Mouse (Mus musculus): ENCODE results near the gene Myo1b. TPM values are rescaled to one million over a fixed set of nuclear protein-coding genes. Genes with fewer than 3 reads are reported as not detected.
"Not testable (repeated sequence)": the region's sequence is repeated elsewhere in the genome, so short reads cannot be mapped to it uniquely, and the experiment has no call there.

The Myo1b gene
- total and polyA plus RNA-seq, 2 experiments, result 35.1 to 176 TPM

DNA sequence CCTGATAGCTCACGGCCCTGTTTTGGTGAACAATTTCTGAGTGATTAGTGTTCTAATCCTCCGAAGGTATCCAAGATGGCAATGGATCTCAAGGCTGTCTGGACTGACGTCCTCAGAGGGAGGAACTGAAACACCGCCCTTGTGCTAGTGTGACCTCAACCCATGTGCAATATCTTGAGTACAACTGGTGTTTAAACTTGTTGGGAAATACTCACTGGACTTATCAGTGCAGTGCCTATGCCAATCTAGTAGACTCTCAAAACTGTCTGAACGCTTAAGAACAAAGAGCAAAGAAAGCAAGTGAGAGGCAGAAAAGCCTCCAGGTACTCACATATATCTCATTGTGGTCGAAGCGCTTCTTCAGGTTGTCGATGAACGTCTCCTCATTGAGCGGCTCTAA is 33.1 kb downstream of the Myo1b start:
- peak; percentile 96 for DNase-seq (ENCODE audit: extremely low read depth, low read depth, low spot score)
- Histone ChIP-seq H3K4me1 (ENCODE audit: control insufficient read depth, insufficient read depth, low read length) (peaks cover 53% of the 10 kb centered on the region), H3K36me3 (ENCODE audit: control insufficient read depth, insufficient read depth, low read length) (no peaks in the 10 kb centered on the region; the same call in 1 of the 2 replicates), H3K4me3 (ENCODE audit: insufficient read depth, low read depth, low read length) (peak overlapping the region; percentile 14; the same call in 1 of the 2 replicates), H3K27ac (replicated peaks; ENCODE audit: insufficient read depth, low read depth, low read length) (peak overlapping the region; percentile 98), H3K9ac (ENCODE audit: low read depth, low read length) (peak overlapping the region; percentile 36; the same call in 1 of the 2 replicates), H3K27me3 (ENCODE audit: control insufficient read depth, insufficient read depth, low read length) (no peaks in the 10 kb centered on the region), H3K79me2 (ENCODE audit: control insufficient read depth, insufficient read depth, low read length) (peaks cover 42% of the 10 kb centered on the region)
- TF ChIP-seq POLR2A (IDR thresholded peaks at IDR 0.05; ENCODE audit: extremely low read depth, insufficient read depth, low read length) (no peak), CTCF (IDR thresholded peaks at IDR 0.05; ENCODE audit: low read depth, low read length) (no peak)
- WGBS, result 57% methylated on average over 10 of the region's 10 CpGs

GRCm38 (mm10) chr1:51879927-51880814 is 35.7 kb downstream of the Myo1b start:
- Histone ChIP-seq H3K27me3 (ENCODE audit: control insufficient read depth, insufficient read depth, low read length) (no peaks in the 10 kb centered on the region), H3K36me3 (ENCODE audit: control insufficient read depth, insufficient read depth, low read length) (peaks cover 4% of the 10 kb centered on the region; the same call in 1 of the 2 replicates), H3K27ac (replicated peaks; ENCODE audit: insufficient read depth, low read depth, low read length) (peak overlapping the region; percentile 42), H3K79me2 (ENCODE audit: control insufficient read depth, insufficient read depth, low read length) (peaks cover 43% of the 10 kb centered on the region), H3K4me3 (ENCODE audit: insufficient read depth, low read depth, low read length) (no peak overlapping the region), H3K4me1 (ENCODE audit: control insufficient read depth, insufficient read depth, low read length) (peaks cover 52% of the 10 kb centered on the region), H3K9ac (ENCODE audit: low read depth, low read length) (peak overlapping the region; percentile 8; the same call in 1 of the 2 replicates)
- no peak for TF ChIP-seq POLR2A (IDR thresholded peaks at IDR 0.05; ENCODE audit: extremely low read depth, insufficient read depth, low read length)
- TF ChIP-seq CTCF (IDR thresholded peaks at IDR 0.05; ENCODE audit: low read depth, low read length), result no peak
- peak; percentile 56 for DNase-seq (ENCODE audit: extremely low read depth, low read depth, low spot score)
- WGBS, result 43% methylated on average over 12 of the region's 12 CpGs

DNA sequence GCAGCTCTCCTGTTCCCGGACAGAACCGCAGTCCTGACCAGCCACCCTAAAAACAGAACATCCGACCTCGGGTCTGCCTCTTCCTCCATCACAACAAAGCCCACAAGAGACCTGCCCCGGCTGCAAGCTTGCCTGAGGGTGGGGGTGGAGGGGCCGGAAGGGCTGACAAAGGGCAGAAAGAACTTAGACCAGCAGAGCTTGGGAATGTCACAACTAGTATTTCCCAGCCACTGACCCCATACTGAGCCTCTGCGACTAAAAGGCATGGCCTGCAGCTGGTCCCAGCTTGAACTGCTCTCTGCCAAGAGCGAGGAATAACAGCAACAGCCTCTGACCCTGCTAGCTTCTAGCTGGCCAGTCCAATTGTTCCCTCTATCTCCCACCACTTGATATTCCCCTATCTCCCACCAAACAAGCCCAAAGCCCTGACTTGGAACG is 36.5 kb downstream of the Myo1b start:
- Histone ChIP-seq H3K4me1 (ENCODE audit: control insufficient read depth, insufficient read depth, low read length) (peaks cover 49% of the 10 kb centered on the region), H3K79me2 (ENCODE audit: control insufficient read depth, insufficient read depth, low read length) (peaks cover 41% of the 10 kb centered on the region), H3K36me3 (ENCODE audit: control insufficient read depth, insufficient read depth, low read length) (peaks cover 4% of the 10 kb centered on the region; the same call in 1 of the 2 replicates), H3K4me3 (ENCODE audit: insufficient read depth, low read depth, low read length) (no peak overlapping the region), H3K27ac (replicated peaks; ENCODE audit: insufficient read depth, low read depth, low read length) (peak overlapping the region; percentile 42), H3K27me3 (ENCODE audit: control insufficient read depth, insufficient read depth, low read length) (no peaks in the 10 kb centered on the region), H3K9ac (ENCODE audit: low read depth, low read length) (no peak overlapping the region)
- peak; percentile 60 for DNase-seq (ENCODE audit: extremely low read depth, low read depth, low spot score)
- 35% methylated on average over 9 of the region's 9 CpGs for WGBS
- TF ChIP-seq POLR2A (IDR thresholded peaks at IDR 0.05; ENCODE audit: extremely low read depth, insufficient read depth, low read length) (no peak), CTCF (IDR thresholded peaks at IDR 0.05; ENCODE audit: low read depth, low read length) (no peak)

DNA sequence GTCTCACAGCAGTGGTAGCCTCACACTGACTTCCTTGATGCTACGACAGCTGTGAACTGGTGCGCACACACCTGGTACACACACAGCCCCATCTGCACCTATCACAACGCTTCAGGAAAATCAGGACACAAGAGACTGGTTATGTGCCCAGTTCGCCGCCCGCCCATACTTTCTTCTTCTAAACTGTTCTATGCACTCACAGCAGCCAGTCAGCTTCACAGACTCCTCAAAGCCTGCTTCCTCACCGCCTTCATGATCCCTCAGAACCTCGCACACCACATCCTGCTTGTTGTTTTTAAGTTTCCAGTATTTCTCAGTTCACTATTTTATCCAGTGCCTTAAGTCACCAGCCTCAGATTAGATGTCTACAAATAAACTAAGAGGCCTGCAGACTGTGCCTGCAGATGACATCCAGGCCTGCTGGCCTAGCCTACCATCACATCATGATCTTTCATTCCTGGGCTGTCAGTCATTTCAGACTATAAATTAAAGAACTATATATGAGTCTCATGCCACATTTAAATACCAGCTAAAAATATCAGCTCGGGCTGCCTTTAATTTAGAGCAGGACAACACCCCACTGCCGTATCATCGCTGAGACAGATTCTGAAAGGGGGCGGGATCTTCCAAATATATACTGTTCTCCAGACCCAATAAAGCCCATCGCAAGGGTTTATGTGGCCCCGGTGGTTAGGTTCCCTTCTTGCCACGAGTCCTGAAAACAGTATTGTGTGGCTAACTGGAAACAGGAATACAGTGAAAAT is 40.2 kb downstream of the Myo1b start:
- peaks cover 5% of the 10 kb centered on the region; the same call in 1 of the 2 replicates for H3K36me3 ChIP-seq (ENCODE audit: control insufficient read depth, insufficient read depth, low read length)
- DNase-seq (ENCODE audit: extremely low read depth, low read depth, low spot score), result no peak

DNA sequence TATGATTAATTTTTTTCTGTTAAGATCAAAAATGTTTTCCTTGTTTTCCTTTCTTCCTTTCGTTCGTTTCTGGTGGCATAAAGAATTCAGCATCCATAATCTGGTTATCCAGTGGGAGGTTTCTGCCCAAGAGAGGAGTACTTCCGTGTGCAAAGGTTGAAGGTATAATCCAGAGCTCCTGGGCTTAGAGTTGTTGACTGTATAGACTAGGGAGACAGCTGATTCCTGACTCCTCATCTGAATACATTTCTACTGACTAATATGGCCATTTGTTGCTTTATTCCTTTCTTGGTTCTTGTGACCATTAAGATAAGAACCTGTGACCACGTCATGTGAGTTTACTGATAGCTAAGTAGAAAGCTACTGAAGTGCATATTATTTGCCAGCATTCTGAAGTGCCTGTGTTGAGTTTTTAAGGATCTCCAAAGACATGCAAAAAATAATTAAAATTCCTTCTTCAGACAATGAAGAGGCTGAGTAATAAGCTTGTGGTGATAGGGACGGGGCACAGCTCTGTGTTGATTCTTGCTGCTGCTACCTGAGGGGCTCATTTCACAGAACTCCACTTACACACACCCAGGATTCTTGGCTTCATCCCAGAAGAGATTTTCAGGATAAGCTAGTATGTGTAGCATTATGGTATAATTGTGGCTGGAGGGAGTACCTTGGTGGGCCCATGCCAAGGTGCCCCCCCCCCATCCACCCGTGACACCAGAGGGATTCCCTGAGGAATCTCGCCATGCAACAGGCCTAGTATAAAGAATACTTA is 43.2 kb downstream of the Myo1b start:
- H3K27me3 ChIP-seq (ENCODE audit: control insufficient read depth, insufficient read depth, low read length), result no peaks in the 10 kb centered on the region
- DNase-seq (ENCODE audit: extremely low read depth, low read depth, low spot score), result no peak
- H3K27ac ChIP-seq (replicated peaks; ENCODE audit: insufficient read depth, low read depth, low read length), result no peak overlapping the region
- H3K36me3 ChIP-seq (ENCODE audit: control insufficient read depth, insufficient read depth, low read length), result peaks cover 7% of the 10 kb centered on the region; the same call in 1 of the 2 replicates
- no peak overlapping the region for H3K9ac ChIP-seq (ENCODE audit: low read depth, low read length)
- H3K79me2 ChIP-seq (ENCODE audit: control insufficient read depth, insufficient read depth, low read length), result peaks cover 41% of the 10 kb centered on the region
- H3K4me3 ChIP-seq (ENCODE audit: insufficient read depth, low read depth, low read length), result no peak overlapping the region
- peaks cover 2% of the 10 kb centered on the region; the same call in 1 of the 2 replicates for H3K4me1 ChIP-seq (ENCODE audit: control insufficient read depth, insufficient read depth, low read length)
- 88% methylated on average over 7 of the region's 7 CpGs for WGBS
- no peak for TF ChIP-seq POLR2A (IDR thresholded peaks at IDR 0.05; ENCODE audit: extremely low read depth, insufficient read depth, low read length)
- TF ChIP-seq CTCF (IDR thresholded peaks at IDR 0.05; ENCODE audit: low read depth, low read length), result no peak

More for the DNA sequence above, 40.2 kb downstream of the Myo1b start:
- H3K4me3 ChIP-seq (ENCODE audit: insufficient read depth, low read depth, low read length), result no peak overlapping the region
- H3K79me2 ChIP-seq (ENCODE audit: control insufficient read depth, insufficient read depth, low read length), result peaks cover 54% of the 10 kb centered on the region
- no peaks in the 10 kb centered on the region for H3K27me3 ChIP-seq (ENCODE audit: control insufficient read depth, insufficient read depth, low read length)
- TF ChIP-seq CTCF (IDR thresholded peaks at IDR 0.05; ENCODE audit: low read depth, low read length) (no peak), POLR2A (IDR thresholded peaks at IDR 0.05; ENCODE audit: extremely low read depth, insufficient read depth, low read length) (no peak)
- peaks cover 24% of the 10 kb centered on the region for H3K4me1 ChIP-seq (ENCODE audit: control insufficient read depth, insufficient read depth, low read length)
- no peak overlapping the region for H3K27ac ChIP-seq (replicated peaks; ENCODE audit: insufficient read depth, low read depth, low read length)
- H3K9ac ChIP-seq (ENCODE audit: low read depth, low read length), result no peak overlapping the region
- WGBS, result 92% methylated on average over 15 of the region's 15 CpGs

GRCm38 (mm10) chr1:51871234-51871633 is 44.6 kb downstream of the Myo1b start:
- H3K4me3 ChIP-seq (ENCODE audit: insufficient read depth, low read depth, low read length); H3K9ac ChIP-seq (ENCODE audit: low read depth, low read length); H3K27me3 ChIP-seq (ENCODE audit: control insufficient read depth, insufficient read depth, low read length); H3K4me1 ChIP-seq (ENCODE audit: control insufficient read depth, insufficient read depth, low read length); DNase-seq (ENCODE audit: extremely low read depth, low read depth, low spot score); H3K36me3 ChIP-seq (ENCODE audit: control insufficient read depth, insufficient read depth, low read length); H3K27ac ChIP-seq (replicated peaks; ENCODE audit: insufficient read depth, low read depth, low read length): not testable (repeated sequence)
- H3K79me2 ChIP-seq (ENCODE audit: control insufficient read depth, insufficient read depth, low read length), result peaks cover 43% of the 10 kb centered on the region
- 88% methylated on average over 2 of the region's 2 CpGs for WGBS

All from liver, adult 2 months (tissue).